ENCODE assay signal across 9 mouse cellular contexts in genomic region chr19:57181317-57181716, GRCm38 (mm10).
DNase-seq lines count a peak whose midpoint lies in the region; ATAC-seq and TF ChIP-seq lines count a peak whose summit lies in the region.
"Had no signal": no experiment of that assay in that cellular context is flagged by ENCODE, and none has a peak within 500 bp of the region (broad histone marks: within the 10 kb centered on the region; RNA-seq: fewer than 3 reads in every experiment).

No protein-coding gene starts in this region.

- 88% methylated on average over 6 of the region's 6 CpGs for WGBS in lung, embryonic 16.5 days
- 84% methylated on average over 6 of the region's 6 CpGs for WGBS in lung, adult 2 months
- 92% methylated on average over 6 of the region's 6 CpGs for WGBS in stomach, embryonic 16.5 days

- peak; percentile 89 for DNase-seq in heart, adult 11 months
- no peak for DNase-seq in heart, adult 9 months (ENCODE audit: low spot score in 2 of 2)
- no peak for DNase-seq in lung, adult 2 months
- peak; percentile 36 for DNase-seq in kidney, postnatal 10 days
- DNase-seq in right cerebral cortex, postnatal 25 days = no peak
- no peak for DNase-seq in yolk sac, embryonic 10.5 days (ENCODE audit: low spot score)

- TF ChIP-seq CTCF in lung, adult 2 months (IDR thresholded peaks at IDR 0.05; ENCODE audit: insufficient read depth, low read length) = no peak

- H3K4me1 ChIP-seq in lung, embryonic 16.5 days (replicated peaks; ENCODE audit: control insufficient read depth, insufficient read depth, low read length) = peaks cover 40% of the 10 kb centered on the region
- H3K4me1 ChIP-seq in lung, adult 2 months (ENCODE audit: control insufficient read depth, insufficient read depth, low read length) = peaks cover 28% of the 10 kb centered on the region
- peaks cover 2% of the 10 kb centered on the region; the same call in 1 of the 2 replicates for H3K4me1 ChIP-seq in stomach, embryonic 16.5 days (ENCODE audit: control insufficient read depth, insufficient read depth, low read length)

- no peak for ATAC-seq in lung, embryonic 16.5 days (ENCODE audit: low read depth)
- no peak for ATAC-seq in stomach, embryonic 16.5 days (ENCODE audit: insufficient read depth, low FRiP score)

- H3K27me3 ChIP-seq in lung, embryonic 16.5 days (ENCODE audit: control insufficient read depth, insufficient read depth, low read depth, low read length) = no peaks in the 10 kb centered on the region
- no peaks in the 10 kb centered on the region for H3K27me3 ChIP-seq in stomach, embryonic 16.5 days (ENCODE audit: control insufficient read depth, insufficient read depth, low read length)

- H3K27ac ChIP-seq in lung, embryonic 16.5 days (ENCODE audit: low read length) = peak overlapping the region; percentile 54
- peak overlapping the region; percentile 76 for H3K27ac ChIP-seq in stomach, embryonic 16.5 days (ENCODE audit: low read length)
- H3K27ac ChIP-seq: hindbrain, embryonic 14.5 days had no signal

- H3K9me3 ChIP-seq in lung, embryonic 16.5 days (ENCODE audit: control insufficient read depth, low read length) = no peaks in the 10 kb centered on the region
- H3K9me3 ChIP-seq in stomach, embryonic 16.5 days (replicated peaks; ENCODE audit: control insufficient read depth, low read length) = no peaks in the 10 kb centered on the region

- no peak overlapping the region for H3K4me3 ChIP-seq in lung, embryonic 16.5 days (ENCODE audit: low read length)
- no peak overlapping the region for H3K4me3 ChIP-seq in lung, adult 2 months (replicated peaks; ENCODE audit: extremely low read depth, low read depth, low read length)
- H3K4me3 ChIP-seq in stomach, embryonic 16.5 days (replicated peaks; ENCODE audit: low read length) = no peak overlapping the region; the same call in 1 of the 2 replicates

- no peak overlapping the region for H3K4me2 ChIP-seq in lung, embryonic 16.5 days (ENCODE audit: low read depth, low read length)
- 0 out of 2 replicates have a peak overlapping the region, but pooled peaks have one; percentile 7 for H3K4me2 ChIP-seq in stomach, embryonic 16.5 days (ENCODE audit: low read depth, low read length)
- H3K4me2 ChIP-seq: hindbrain, embryonic 14.5 days had no signal

- H3K36me3 ChIP-seq in lung, embryonic 16.5 days (ENCODE audit: control insufficient read depth, insufficient read depth, low read length) = 0 out of 2 replicates have a peak, but pooled peaks cover 2% of the 10 kb centered on the region
- H3K36me3 ChIP-seq in stomach, embryonic 16.5 days (ENCODE audit: control insufficient read depth, insufficient read depth, low read length) = no peaks in the 10 kb centered on the region

- TF ChIP-seq POLR2A in lung, adult 2 months (IDR thresholded peaks at IDR 0.05; ENCODE audit: borderline replicate concordance, extremely low read depth, low read depth, low read length) = no peak

- H3K9ac ChIP-seq in lung, embryonic 16.5 days (ENCODE audit: low read length) = no peak overlapping the region
- no peak overlapping the region for H3K9ac ChIP-seq in stomach, embryonic 16.5 days (ENCODE audit: low read length)
- H3K9ac ChIP-seq: hindbrain, embryonic 14.5 days had no signal

Comparison
In these comparisons a context has a peak if more than half of its experiments do, and no peak if none do; other contexts are left out.
1. DNase-seq: peak in heart, adult 11 months (single experiment) and kidney, postnatal 10 days (single experiment); none in heart, adult 9 months (0 of 2), lung, adult 2 months (single experiment), right cerebral cortex, postnatal 25 days (single experiment) and yolk sac, embryonic 10.5 days (single experiment).